Mouse (Mus musculus) forebrain, embryonic 13.5 days (tissue): ENCODE measurements at regions not wholly inside any gene's neighbourhood (a gene's known extent, or its start where the extent isn't known, plus 50 kb on each side); places are given as distances from the start of the nearest gene placed in this dataset.
A peak's percentile ranks its signal among the peaks of the same experiment; 100 is the strongest.

Source experiments
- ATAC-seq: fragments of 200-750 bp; cut with Nextera tagmentation; 2 replicates; pipeline ENCODE4 v1.8.0; 2017
- H3K27ac ChIP-seq: fragments of 300-500 bp; sonication (generic); 2 replicates; pipeline ENCODE4 v1.5.1; 2015; ENCODE audit warnings: inconsistent platforms, mild to moderate bottlenecking, moderate library complexity
- H3K27me3 ChIP-seq: fragments of 300-500 bp; sonication (generic); 2 replicates; pipeline ENCODE4 v1.6.1; 2015; ENCODE audit warnings: mild to moderate bottlenecking, inconsistent platforms
- H3K36me3 ChIP-seq: fragments of 300-500 bp; sonication (generic); 2 replicates; pipeline ENCODE4 v1.6.1; 2015; ENCODE audit warnings: mild to moderate bottlenecking, inconsistent platforms; ENCODE audit not compliant: poor library complexity, severe bottlenecking
- H3K4me1 ChIP-seq: fragments of 300-500 bp; sonication (generic); 2 replicates; pipeline ENCODE4 v1.6.1; 2015; ENCODE audit warnings: inconsistent platforms
- H3K4me2 ChIP-seq: fragments of 300-500 bp; sonication (generic); 2 replicates; pipeline ENCODE4 v1.6.1; 2015; ENCODE audit warnings: inconsistent platforms, mild to moderate bottlenecking, moderate library complexity
- H3K4me3 ChIP-seq: fragments of 300-500 bp; sonication (generic); 2 replicates; pipeline ENCODE4 v1.5.1; 2015; ENCODE audit warnings: mild to moderate bottlenecking, inconsistent platforms
- H3K9ac ChIP-seq: fragments of 300-500 bp; sonication (generic); 2 replicates; pipeline ENCODE4 v1.6.1; 2015; ENCODE audit warnings: mild to moderate bottlenecking, inconsistent platforms
- H3K9me3 ChIP-seq: fragments of 300-500 bp; sonication (generic); replicated peaks from 2 replicates; pipeline ENCODE4 v1.6.1; 2016; ENCODE audit warnings: inconsistent platforms
- WGBS: fragments of 180-500 bp; shearing (Covaris S2); methylation state at CpG from one replicate; pipeline ENCODE4 v1.1.7; 2015; 5-methylcytosine and 5-hydroxymethylcytosine counted together

- no peak overlapping the region for H3K4me2 ChIP-seq
- no peak overlapping the region for H3K27ac ChIP-seq
- H3K4me3 ChIP-seq, result no peak overlapping the region
- no peak overlapping the region for H3K9ac ChIP-seq
- no peaks in the 10 kb centered on the region for H3K4me1 ChIP-seq
- no peaks in the 10 kb centered on the region for H3K27me3 ChIP-seq
- H3K9me3 ChIP-seq, result no peaks in the 10 kb centered on the region
- no peaks in the 10 kb centered on the region for H3K36me3 ChIP-seq
- WGBS, result 58% methylated on average over 7 of the region's 7 CpGs
- no peak for ATAC-seq
These were observed 267.6 kb downstream of the Rnf152 start for GRCm38 (mm10) chr1:105088765-105089520.

- Histone ChIP-seq H3K4me3 (no peak overlapping the region), H3K36me3 (no peaks in the 10 kb centered on the region), H3K9ac (no peak overlapping the region), H3K27me3 (no peaks in the 10 kb centered on the region), H3K4me1 (no peaks in the 10 kb centered on the region), H3K27ac (no peak overlapping the region), H3K9me3 (no peaks in the 10 kb centered on the region), H3K4me2 (no peak overlapping the region)
- WGBS, result 78% methylated on average over 1 of the region's 1 CpGs
- ATAC-seq, result no peak
These were observed 268.9 kb downstream of the Rnf152 start for GRCm38 (mm10) chr1:105087623-105088022.

- Histone ChIP-seq H3K9me3 (no peaks in the 10 kb centered on the region), H3K27ac (no peak overlapping the region), H3K4me3 (no peak overlapping the region), H3K36me3 (no peaks in the 10 kb centered on the region), H3K9ac (no peak overlapping the region), H3K27me3 (no peaks in the 10 kb centered on the region), H3K4me1 (no peaks in the 10 kb centered on the region), H3K4me2 (no peak overlapping the region)
- ATAC-seq, result no peak
- 93% methylated on average over 3 of the region's 3 CpGs for WGBS
These were observed 272.0 kb downstream of the Rnf152 start for GRCm38 (mm10) chr1:105084556-105084955.

- no peaks in the 10 kb centered on the region for H3K36me3 ChIP-seq
- WGBS, result 56% methylated on average over 6 of the region's 6 CpGs
- H3K9me3 ChIP-seq, result no peaks in the 10 kb centered on the region
- no peak overlapping the region for H3K9ac ChIP-seq
- no peaks in the 10 kb centered on the region for H3K4me1 ChIP-seq
- H3K4me3 ChIP-seq, result no peak overlapping the region
- no peak for ATAC-seq
- H3K27me3 ChIP-seq, result no peaks in the 10 kb centered on the region
- no peak overlapping the region for H3K4me2 ChIP-seq
- H3K27ac ChIP-seq, result no peak overlapping the region
These were observed 272.9 kb downstream of the Rnf152 start for GRCm38 (mm10) chr1:105083551-105084103.

GRCm38 (mm10) chr1:105082823-105083550 is 273.5 kb downstream of the Rnf152 start:
- H3K9me3 ChIP-seq, result no peaks in the 10 kb centered on the region
- no peaks in the 10 kb centered on the region for H3K27me3 ChIP-seq
- no peak overlapping the region for H3K4me3 ChIP-seq
- ATAC-seq, result no peak
- H3K9ac ChIP-seq, result no peak overlapping the region
- WGBS, result 81% methylated on average over 2 of the region's 2 CpGs
- no peak overlapping the region for H3K27ac ChIP-seq
- no peaks in the 10 kb centered on the region for H3K36me3 ChIP-seq
- H3K4me1 ChIP-seq, result no peaks in the 10 kb centered on the region
- H3K4me2 ChIP-seq, result no peak overlapping the region

GRCm38 (mm10) chr1:105081942-105082341 is 274.6 kb downstream of the Rnf152 start:
- Histone ChIP-seq H3K27ac (no peak overlapping the region), H3K4me3 (no peak overlapping the region), H3K9me3 (no peaks in the 10 kb centered on the region), H3K4me1 (no peaks in the 10 kb centered on the region), H3K4me2 (no peak overlapping the region), H3K27me3 (no peaks in the 10 kb centered on the region), H3K36me3 (no peaks in the 10 kb centered on the region), H3K9ac (no peak overlapping the region)
- 82% methylated on average over 2 of the region's 2 CpGs for WGBS
- no peak for ATAC-seq

GRCm38 (mm10) chr1:105079437-105079836 is 277.1 kb downstream of the Rnf152 start:
- H3K9ac ChIP-seq, result no peak overlapping the region
- no peaks in the 10 kb centered on the region for H3K9me3 ChIP-seq
- no peak overlapping the region for H3K27ac ChIP-seq
- H3K36me3 ChIP-seq, result no peaks in the 10 kb centered on the region
- ATAC-seq, result no peak
- no peaks in the 10 kb centered on the region for H3K4me1 ChIP-seq
- H3K4me3 ChIP-seq, result no peak overlapping the region
- no peak overlapping the region for H3K4me2 ChIP-seq
- 95% methylated on average over 5 of the region's 5 CpGs for WGBS
- no peaks in the 10 kb centered on the region for H3K27me3 ChIP-seq

- Histone ChIP-seq H3K9me3 (no peaks in the 10 kb centered on the region), H3K27ac (no peak overlapping the region), H3K4me1 (no peaks in the 10 kb centered on the region), H3K4me3 (no peak overlapping the region), H3K36me3 (no peaks in the 10 kb centered on the region), H3K9ac (no peak overlapping the region), H3K4me2 (no peak overlapping the region), H3K27me3 (no peaks in the 10 kb centered on the region)
- 92% methylated on average over 3 of the region's 3 CpGs for WGBS
- no peak for ATAC-seq
These were observed 280.8 kb downstream of the Rnf152 start for GRCm38 (mm10) chr1:105075728-105076127.

GRCm38 (mm10) chr1:105074326-105074725 is 282.2 kb downstream of the Rnf152 start:
- no peak overlapping the region for H3K4me3 ChIP-seq
- H3K4me1 ChIP-seq, result no peaks in the 10 kb centered on the region
- H3K36me3 ChIP-seq, result no peaks in the 10 kb centered on the region
- no peak overlapping the region for H3K4me2 ChIP-seq
- H3K9me3 ChIP-seq, result no peaks in the 10 kb centered on the region
- H3K27ac ChIP-seq, result no peak overlapping the region
- 82% methylated on average over 1 of the region's 1 CpGs for WGBS
- H3K9ac ChIP-seq, result no peak overlapping the region
- ATAC-seq, result no peak
- H3K27me3 ChIP-seq, result no peaks in the 10 kb centered on the region

GRCm38 (mm10) chr1:105070661-105071455 is 285.7 kb downstream of the Rnf152 start:
- Histone ChIP-seq H3K27ac (no peak overlapping the region), H3K4me2 (no peak overlapping the region), H3K9ac (no peak overlapping the region), H3K4me1 (no peaks in the 10 kb centered on the region), H3K27me3 (no peaks in the 10 kb centered on the region), H3K4me3 (no peak overlapping the region), H3K9me3 (no peaks in the 10 kb centered on the region), H3K36me3 (no peaks in the 10 kb centered on the region)
- ATAC-seq, result no peak
- 53% methylated on average over 3 of the region's 3 CpGs for WGBS

GRCm38 (mm10) chr1:105067902-105068301 is 288.6 kb downstream of the Rnf152 start:
- Histone ChIP-seq H3K9me3 (no peaks in the 10 kb centered on the region), H3K36me3 (no peaks in the 10 kb centered on the region), H3K9ac (no peak overlapping the region), H3K27me3 (no peaks in the 10 kb centered on the region), H3K4me3 (no peak overlapping the region), H3K27ac (no peak overlapping the region), H3K4me2 (no peak overlapping the region), H3K4me1 (no peaks in the 10 kb centered on the region)
- 65% methylated on average over 4 of the region's 4 CpGs for WGBS
- peak; percentile 19; the same call in 1 of the 2 replicates for ATAC-seq
